Mouse (Mus musculus) myocyte (in vitro differentiated cells): ENCODE measurements around the gene Zmat5.

Experiments used
- E2F4 ChIP-seq: IDR thresholded peaks from one replicate; pipeline ENCODE4 v1.6.1; 2011; ENCODE audit warnings: mild to moderate bottlenecking, control low read depth, moderate library complexity; ENCODE audit not compliant: insufficient read depth
- MAX ChIP-seq: IDR thresholded peaks from one replicate; pipeline ENCODE4 v1.6.1; 2011; ENCODE audit warnings: low read depth, mild to moderate bottlenecking, control low read depth
- MYOD1 ChIP-seq, 3 experiments: IDR thresholded peaks; one replicate each; pipeline ENCODE4 v1.6.1; 2011; ENCODE audit warnings: control low read depth in 2 of 3, low read depth in 2 of 3, mild to moderate bottlenecking in 2 of 3, moderate library complexity in 1 of 3; ENCODE audit not compliant: insufficient read length in 2 of 3, control insufficient read depth in 1 of 3
- MYOG ChIP-seq, 3 experiments: IDR thresholded peaks; one replicate each; pipeline ENCODE4 v1.6.1; 2011; ENCODE audit warnings: control low read depth in 2 of 3, low read depth in 2 of 3, mild to moderate bottlenecking in 2 of 3; ENCODE audit not compliant: insufficient read length in 2 of 3, control insufficient read depth in 1 of 3, insufficient read depth in 1 of 3
- POLR2A ChIP-seq: IDR thresholded peaks from one replicate; pipeline ENCODE4 v1.6.1; 2011; ENCODE audit warnings: low read depth, mild to moderate bottlenecking, control low read depth, moderate library complexity; ENCODE audit not compliant: insufficient read length
- POLR2AphosphoS2 ChIP-seq: IDR thresholded peaks from one replicate; pipeline ENCODE4 v1.6.1; 2011; ENCODE audit warnings: low read depth, control low read depth; ENCODE audit not compliant: insufficient read length
- SRF ChIP-seq: IDR thresholded peaks from one replicate; pipeline ENCODE4 v1.6.1; 2011; ENCODE audit warnings: low read depth; ENCODE audit not compliant: control insufficient read depth, insufficient read length
- TCF12 ChIP-seq: IDR thresholded peaks from one replicate; pipeline ENCODE4 v1.6.1; 2011; ENCODE audit warnings: mild to moderate bottlenecking, control low read depth; ENCODE audit not compliant: poor library complexity, insufficient read depth, severe bottlenecking
- TCF3 ChIP-seq: IDR thresholded peaks from one replicate; pipeline ENCODE4 v1.6.1; 2011; ENCODE audit warnings: low read depth, control low read depth; ENCODE audit not compliant: insufficient read length
- USF1 ChIP-seq: IDR thresholded peaks from one replicate; pipeline ENCODE4 v1.6.1; 2011; ENCODE audit warnings: low read depth, mild to moderate bottlenecking, control low read depth, moderate library complexity

DNA sequence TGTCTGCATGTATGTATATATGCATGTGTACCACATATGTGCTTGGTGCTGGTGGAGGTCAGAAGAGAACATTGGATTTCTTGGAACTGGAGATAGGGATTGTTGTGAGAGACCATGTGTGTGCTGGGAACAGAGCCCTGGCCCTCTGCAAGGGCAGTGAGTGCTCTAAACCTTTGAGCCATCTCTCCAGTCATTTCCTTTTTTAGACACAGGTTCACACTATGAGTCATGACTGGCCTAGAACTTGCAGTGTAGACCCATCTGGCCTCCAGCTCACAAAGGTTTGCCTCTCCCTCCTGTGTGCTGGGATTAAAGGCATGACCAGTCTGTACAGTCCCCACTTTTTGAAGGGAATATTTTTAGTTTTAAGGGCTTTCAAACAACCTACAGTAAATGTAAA lies 8.3 kb downstream of the Zmat5 start:
- no peak for TF ChIP-seq POLR2A
- TF ChIP-seq MYOD1 (IDR thresholded peaks at IDR 0.05; ENCODE audit: control insufficient read depth in 1 of 3, insufficient read length in 2 of 3, low read depth in 2 of 3): no peak
- no peak for TF ChIP-seq USF1
- TF ChIP-seq MAX: no peak
- no peak for TF ChIP-seq SRF
- no peak for TF ChIP-seq TCF3
- no peak for TF ChIP-seq E2F4
- no peak for TF ChIP-seq TCF12
- no peak for TF ChIP-seq POLR2AphosphoS2
- no peak for TF ChIP-seq MYOG (IDR thresholded peaks at IDR 0.05; ENCODE audit: control insufficient read depth in 1 of 3, insufficient read depth in 1 of 3, insufficient read length in 2 of 3, low read depth in 2 of 3)
